Mouse (Mus musculus) heart, postnatal 0 days (tissue): ENCODE results near the gene Mta2.

Experiments used
- CTCF ChIP-seq: IDR thresholded peaks from 2 replicates; pipeline ENCODE4 v1.5.1; 2016; ENCODE audit warnings: antibody characterized with exemption, control low read depth, low read depth
- EP300 ChIP-seq: IDR thresholded peaks from 2 replicates; pipeline ENCODE4 v1.6.1; 2016; ENCODE audit warnings: antibody characterized with exemption, low read depth

GRCm38 (mm10) chr19:8954171-8954570 is 12.5 kb downstream of the Mta2 start:
- TF ChIP-seq CTCF (no peak), EP300 (no peak)
